Mouse (Mus musculus): ENCODE measurements at regions not wholly inside any gene's neighbourhood (a gene's known extent, or its start where the extent isn't known, plus 50 kb on each side); places are given as distances from the start of the nearest gene placed in this dataset.
"Not testable (repeated sequence)": the region's sequence is repeated elsewhere in the genome, so short reads cannot be mapped to it uniquely, and the experiment has no call there.

DNA sequence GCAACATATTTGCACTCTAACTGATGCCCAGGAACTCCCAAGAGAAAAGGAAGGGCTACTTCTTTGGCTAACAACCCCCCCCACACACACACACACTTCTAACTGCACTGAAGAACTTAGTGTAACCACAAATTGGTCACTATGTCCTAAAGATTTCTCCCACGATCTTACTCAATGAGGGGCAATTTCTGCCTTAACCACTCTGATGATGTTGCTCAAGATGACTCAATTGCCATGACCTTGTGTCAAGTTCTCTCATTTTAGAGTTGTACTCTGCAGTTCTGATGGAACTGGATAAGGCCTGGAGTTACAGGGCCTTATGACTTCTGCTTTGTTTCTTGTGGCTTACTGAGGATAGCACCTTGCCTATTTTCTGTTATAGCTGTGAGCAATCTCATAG is 81.7 kb downstream of the Sem1 start:
- DNase-seq (ENCODE audit: extremely low read depth, low read depth, low spot score) = no peak

DNA sequence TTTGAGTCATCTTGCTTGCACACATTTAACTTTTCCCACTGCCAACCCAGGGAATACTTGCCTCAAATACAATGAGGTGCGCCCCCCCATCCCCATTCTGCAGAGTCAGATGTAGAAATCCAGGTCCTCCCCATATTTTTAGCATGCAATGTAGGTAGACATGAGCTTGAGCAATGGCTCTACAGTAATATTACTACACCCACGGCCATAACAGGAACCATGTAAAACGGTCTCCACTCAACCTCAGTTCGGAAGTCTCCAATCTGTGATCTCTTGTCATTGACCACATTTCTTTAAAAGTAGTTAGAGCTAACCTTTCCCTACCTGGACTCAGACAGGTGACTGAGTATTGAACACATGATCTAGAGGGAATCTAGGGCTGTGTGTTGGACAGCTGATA is 82.1 kb downstream of the Sem1 start:
- no peak for DNase-seq (ENCODE audit: extremely low read depth, low read depth, low spot score)

DNA sequence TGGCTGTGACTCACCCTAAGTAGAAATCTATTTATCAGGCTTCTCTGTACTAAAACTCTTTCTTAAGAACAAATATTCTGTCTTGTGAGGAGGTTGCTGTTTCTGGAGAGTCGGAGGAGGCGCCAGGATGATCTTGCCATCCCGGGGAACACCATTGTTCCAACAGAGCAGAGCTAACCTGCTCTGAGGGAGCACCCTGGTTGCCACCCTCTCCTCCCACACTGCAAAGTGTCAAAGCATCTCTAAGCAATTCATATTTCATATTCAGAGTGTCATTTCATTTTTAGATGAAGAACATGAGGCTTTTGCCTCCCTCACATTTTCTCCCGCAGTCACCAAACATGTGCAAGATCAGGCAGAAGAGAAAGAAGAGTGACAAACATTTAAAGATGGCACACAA is 90.3 kb downstream of the Sem1 start:
- no peak for DNase-seq (ENCODE audit: extremely low read depth, low read depth, low spot score)

DNA sequence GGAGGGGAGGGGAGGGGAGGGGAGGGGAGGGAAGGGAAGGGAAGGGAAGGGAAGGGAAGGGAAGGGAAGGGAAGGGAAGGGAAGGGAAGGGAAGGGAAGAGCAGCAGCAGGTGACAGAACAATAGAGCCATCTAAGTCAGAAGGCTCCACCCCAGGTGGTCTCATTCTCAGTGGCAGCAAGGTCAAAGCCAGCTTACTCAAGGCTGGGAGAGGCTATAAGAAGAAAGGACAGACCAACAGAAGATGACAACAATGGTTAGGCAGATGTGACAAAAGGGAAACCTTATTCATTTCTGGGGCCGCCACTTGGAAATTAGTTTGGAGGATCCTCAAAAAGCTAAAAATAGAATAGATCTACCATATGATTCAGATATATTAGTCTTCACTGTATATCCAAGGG is 96.9 kb downstream of the Sem1 start:
- DNase-seq (ENCODE audit: extremely low read depth, low read depth, low spot score) = not testable (repeated sequence)

DNA sequence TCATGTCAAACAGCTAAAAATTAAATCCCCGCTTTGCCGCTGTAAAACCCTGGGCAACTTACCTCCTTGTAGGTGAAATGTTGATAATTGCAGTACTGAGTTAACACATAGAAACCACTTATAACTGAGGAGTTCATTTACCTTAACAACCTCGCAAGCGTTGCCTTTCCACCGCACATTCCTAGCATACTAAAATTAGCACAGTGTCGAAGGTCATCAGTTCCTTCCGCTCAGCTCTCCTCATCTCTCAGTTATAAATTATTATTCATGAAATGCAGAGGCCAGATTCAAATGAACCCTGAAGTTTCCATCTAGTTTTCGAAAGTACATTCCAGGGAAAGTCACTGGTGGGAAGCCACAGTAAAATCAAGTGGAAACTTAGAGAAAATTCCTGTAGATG is 108.1 kb downstream of the Sem1 start:
- no peak for DNase-seq (ENCODE audit: extremely low read depth, low read depth, low spot score)

DNA sequence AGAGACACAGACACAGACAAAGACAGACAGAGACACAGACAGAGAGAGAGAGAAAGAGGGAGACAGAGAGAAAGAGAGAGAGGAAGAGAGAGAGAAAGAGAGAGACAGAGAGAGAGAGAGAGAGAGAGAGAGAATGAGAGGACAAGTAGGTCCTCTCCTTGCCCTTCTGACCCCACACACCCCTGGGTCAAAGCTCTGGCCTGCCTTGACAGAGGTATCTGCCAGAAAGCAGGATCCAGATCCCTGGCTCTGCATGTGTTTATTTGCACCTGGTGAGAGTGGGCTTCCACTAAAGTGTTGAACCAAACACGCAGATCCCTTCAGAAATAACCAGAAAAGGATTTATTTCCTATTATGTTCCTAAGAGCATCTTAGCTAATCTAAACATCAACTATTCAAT is 110.9 kb downstream of the Sem1 start:
- no peak for DNase-seq (ENCODE audit: extremely low read depth, low read depth, low spot score)

DNA sequence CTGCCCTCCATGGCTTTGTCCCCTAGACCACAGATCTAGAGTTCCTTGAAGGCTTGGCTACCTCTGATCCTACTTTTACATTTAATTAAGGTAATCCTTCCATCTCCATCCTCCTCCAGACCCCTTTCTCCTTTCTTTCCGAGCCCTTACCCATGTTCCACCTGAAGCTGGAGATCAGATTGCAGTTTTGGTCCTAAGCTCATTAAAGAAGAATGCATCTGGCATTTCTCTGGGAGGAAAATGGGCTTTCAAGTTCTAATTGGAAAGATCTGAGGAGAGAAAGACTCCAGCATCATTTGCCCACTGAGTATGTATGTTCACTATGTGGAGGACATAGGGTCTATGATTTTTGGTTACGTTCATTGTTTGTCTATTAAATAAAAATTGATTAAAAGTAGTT is 112.2 kb downstream of the Sem1 start:
- DNase-seq (ENCODE audit: extremely low read depth, low read depth, low spot score) = no peak

DNA sequence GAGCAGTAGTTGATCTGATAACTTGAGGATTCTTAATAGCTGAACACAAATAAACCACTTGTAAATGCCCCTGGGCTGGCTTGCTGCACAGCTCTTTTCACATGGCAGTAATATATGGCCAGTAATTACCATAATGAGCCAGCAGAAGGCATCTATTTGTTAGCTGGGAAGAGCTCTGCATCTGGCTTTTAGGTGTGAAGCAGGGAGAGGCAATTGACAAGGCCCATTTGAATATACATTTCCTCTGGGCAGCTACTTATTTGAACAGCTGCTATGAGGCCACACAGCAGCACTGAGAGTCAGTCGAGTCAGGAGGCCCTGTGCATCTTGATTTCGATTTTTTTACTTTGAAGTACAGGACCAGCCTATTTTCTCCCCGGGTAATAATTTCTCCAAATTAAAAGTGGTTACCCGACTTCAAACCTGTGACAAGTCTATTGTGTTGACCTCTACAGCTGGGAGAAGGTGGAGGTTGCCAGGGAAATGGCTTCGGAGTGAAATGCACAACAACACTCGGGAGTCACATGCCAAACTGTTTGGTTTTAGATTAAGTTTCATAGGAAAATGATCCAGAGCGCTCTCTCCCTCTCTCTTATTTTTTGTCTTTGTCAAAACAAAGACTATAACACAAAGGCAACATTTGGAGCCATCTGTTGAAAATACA is 114.5 kb downstream of the Sem1 start:
- DNase-seq (ENCODE audit: extremely low read depth, low read depth, low spot score) = no peak

DNA sequence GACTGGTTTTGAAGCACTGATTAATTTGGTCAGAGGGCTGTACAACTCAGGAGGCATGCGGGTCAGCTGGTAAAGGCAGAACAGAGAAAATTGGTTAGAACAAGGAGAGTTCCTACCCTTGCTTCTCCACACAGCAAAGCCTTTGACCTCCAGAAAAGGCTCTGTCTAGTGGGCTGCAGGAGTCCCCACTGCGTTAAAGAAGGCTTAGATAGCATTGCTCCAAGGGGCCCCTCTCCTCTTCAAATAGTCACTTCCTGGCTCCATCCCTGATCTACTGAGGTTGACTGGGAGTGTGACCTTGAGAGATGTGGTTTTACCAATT is 118.6 kb downstream of the Sem1 start:
- DNase-seq (ENCODE audit: extremely low read depth, low read depth, low spot score) = no peak

DNA sequence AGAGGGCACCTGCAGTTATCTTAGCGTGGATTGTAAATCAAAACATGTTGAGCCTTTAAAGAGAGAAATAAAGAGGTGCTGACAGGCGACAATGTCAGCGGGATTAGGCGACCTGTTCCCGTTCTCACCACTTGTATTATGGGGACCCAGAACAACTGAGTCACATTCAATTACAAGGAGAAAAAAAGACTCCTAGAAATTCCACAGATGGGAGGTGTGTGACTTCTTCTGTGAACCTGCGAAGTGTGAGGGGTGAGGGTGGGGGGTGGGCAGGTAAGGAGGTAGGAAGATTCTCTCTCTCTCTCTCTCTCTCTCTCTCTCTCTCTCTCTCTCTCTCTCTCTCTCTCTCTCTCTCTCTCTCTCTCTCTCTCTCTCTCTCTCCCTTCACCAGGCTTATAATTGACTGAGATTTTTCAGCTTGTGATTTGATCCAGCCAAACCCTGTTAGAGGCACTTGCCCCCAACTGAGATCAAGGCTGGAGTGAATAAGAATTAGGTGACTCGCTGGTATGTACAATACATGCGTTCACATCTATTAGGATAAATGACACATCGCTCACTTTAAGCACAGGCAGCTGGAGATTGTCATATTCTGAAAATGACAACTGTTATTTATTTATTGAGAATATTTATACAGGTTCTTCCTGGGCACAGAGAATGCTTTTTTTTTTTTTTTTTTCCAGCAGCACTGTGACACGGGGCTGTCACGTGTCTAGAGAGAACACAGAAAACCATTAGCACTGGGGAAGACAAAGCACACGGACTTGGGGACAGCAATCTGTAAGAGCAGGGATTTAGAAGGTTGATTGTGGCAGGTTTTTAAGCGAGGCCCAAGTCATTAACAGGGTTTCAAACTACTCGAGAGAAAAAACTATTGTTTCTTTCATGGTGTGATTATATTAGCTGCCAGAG is 119.2 kb downstream of the Sem1 start:
- DNase-seq (ENCODE audit: extremely low read depth, low read depth, low spot score) = no peak

DNA sequence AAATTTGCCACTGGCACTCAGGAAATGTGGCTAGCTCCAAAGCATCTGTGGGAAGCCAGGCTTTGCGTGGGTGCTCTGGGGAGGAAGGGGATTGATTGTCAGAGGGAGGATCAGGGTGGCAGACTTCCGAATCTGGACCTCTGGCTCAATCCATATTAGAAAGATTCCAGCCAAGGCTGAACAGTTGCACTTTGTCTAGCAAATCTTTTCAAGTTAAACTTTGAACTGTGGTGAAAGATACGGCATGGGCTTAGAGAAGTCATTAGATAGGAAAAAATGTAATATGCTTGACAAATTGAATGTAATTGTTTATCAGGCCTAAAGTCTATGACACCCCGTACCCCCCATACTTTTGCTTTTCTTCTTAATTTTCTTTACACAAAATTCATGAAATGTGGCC is 120.7 kb downstream of the Sem1 start:
- no peak for DNase-seq (ENCODE audit: extremely low read depth, low read depth, low spot score)

DNA sequence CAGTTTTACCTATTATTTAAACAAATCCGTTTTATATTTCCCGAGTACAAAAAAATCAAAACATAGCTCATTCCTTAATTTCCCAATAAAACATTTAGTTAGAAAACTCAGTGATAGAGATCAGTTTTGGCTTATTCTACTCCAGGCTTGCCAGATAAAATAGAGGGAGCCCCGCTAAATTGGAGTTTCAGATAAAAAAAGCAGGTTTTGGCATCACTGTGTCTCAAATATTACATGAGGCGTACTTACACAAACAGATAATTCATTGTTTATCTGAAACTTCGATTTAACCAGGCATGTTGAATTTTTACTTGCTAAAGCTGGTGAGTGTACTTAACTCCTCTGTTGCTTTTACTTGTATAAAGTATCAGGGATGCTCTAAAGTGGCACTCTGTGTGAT is 121.5 kb downstream of the Sem1 start:
- no peak for DNase-seq (ENCODE audit: extremely low read depth, low read depth, low spot score)

DNA sequence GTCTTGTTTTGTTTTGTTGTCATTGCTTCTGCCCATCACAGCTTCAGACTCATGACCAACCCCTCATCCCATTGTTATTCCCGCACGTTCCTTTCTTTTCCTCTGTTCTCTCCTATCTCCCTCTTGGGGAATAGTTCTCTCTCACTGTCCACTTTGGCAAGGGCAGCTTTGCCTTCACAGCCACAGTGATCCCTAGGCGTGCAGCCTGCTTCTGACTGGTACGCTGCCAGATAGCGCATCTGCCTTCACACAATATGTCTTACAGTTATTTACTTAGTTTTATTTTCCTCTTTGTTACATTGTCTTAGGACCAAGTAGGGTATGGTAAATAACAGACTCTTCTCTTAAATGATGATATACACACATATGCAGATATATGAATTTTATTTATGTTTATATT is 122.9 kb downstream of the Sem1 start:
- DNase-seq (ENCODE audit: extremely low read depth, low read depth, low spot score) = no peak

DNA sequence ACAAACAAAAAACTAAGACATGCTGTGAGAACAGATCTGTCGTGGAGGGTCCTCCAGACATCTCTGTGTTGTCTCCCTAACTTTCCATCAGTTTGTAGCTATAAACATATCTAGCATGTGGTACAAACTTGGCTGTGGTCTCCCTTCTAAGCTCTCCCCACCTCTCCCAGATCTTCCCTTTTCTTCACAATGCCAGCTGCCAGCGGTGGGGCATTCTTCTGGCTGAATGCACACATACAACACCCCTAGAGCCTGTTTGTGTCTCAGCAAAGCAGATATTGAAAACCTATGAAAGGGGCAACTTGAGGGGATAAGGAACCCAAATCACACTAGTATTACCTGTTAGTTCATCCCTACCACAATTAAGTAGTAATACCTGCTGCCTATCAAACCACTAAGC is 124.1 kb downstream of the Sem1 start:
- no peak for DNase-seq (ENCODE audit: extremely low read depth, low read depth, low spot score)

DNA sequence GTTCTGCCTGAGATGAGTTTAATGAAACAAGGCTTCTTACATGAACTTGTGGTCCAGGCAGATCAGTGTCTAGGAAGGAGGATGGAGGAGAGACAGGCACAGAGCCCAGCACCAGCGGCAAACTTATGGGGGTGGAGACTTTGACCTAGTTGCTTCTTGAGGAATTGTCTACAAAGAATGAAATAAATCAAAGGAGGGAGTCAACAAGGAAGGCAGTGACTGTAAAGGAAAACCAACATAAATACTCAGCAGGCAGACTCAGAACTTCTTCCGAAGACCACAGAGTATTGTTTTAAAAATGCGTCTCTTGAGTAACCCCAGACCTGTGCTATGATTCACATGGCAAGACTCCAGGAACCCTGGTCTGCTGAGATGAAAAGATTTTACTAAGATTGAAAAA is 143.6 kb downstream of the Sem1 start:
- DNase-seq (ENCODE audit: extremely low read depth, low read depth, low spot score) = no peak

DNA sequence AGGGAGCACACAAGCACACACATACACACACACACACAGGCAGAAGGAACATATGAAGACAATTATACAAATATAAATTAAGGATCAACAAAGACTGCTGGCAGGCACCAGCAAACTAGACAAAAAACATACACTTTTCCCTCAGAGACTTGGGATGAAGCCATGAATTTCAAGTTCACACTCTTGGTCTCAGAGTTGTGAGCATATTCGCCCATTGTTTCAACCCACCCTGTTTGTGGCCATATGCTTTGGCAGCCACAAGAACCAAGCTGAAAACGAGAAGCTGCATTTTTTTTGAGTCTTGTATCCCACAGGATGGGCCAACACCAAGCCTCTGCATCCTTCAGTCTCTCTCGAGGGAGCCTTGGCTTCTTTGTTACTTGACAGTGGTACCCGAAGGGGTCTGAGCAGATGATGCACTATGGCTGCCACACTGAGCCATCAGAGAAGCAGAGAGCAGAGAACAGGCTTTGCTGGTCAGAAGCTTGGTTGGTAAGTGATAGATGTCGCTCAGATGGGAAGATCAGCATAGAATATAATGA is 144.1 kb downstream of the Sem1 start:
- DNase-seq (ENCODE audit: extremely low read depth, low read depth, low spot score) = no peak

DNA sequence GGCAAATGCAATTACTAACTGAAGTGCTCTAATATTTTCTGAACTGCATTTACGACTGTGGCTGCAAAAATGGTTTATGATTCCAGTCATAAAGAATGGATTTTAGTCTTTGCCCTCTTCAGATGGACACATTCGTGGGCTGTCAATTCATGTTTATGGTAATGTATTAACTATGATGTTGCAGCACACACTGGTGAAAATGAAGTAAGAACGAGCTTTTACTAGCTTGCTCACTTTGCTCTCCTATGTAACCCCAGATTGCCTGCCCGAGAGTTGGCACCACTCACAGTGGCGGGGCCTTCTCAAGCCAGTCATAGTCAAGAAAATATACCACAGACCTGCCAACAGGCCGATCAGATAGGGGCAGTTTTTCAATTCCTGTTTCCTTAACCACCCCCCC is 145.3 kb downstream of the Sem1 start:
- DNase-seq (ENCODE audit: extremely low read depth, low read depth, low spot score) = no peak

DNA sequence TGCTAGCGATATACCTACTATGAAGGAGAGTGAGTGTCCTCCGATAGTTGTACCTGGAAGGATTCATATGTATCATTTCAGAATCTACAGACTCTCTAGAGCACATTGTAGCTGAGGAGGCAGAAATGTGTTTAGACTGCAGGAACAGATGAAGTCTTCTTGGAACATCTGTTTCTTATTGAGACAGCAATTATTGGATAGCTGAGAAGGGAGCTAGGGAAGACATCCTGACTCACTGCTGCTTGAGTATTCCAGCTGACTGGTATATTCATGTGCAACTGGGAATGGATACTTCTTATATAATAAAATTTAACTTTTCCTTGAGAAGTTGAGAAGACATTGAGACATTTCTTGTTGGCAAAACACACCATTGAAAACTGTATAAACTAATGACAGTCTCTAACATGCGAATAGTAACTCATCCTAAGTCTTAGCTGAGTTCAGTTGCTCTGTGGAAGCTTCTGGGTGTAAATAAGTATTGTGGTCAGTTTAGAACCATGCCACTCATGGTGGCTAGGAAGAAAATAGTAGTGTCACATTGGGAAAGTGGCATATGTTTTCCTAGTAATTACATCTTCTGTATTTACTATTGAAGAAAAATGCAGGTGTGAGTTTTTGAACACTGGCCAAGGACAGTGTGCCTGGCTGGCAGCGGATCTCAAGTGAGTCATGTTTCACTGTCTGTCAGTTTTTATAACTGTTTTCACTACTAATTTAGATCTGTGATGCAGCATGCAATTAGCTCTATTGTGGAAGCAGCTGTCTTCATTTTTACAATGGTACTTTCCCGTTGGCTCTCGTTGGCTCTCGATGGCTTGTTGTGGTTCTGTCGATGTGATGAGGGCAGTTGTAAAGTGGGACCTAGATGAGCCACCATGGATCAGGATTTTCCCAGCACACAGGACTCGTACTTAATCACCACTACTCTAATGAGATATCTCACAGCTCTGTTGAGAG is 163.5 kb downstream of the Sem1 start:
- DNase-seq (ENCODE audit: extremely low read depth, low read depth, low spot score) = no peak

DNA sequence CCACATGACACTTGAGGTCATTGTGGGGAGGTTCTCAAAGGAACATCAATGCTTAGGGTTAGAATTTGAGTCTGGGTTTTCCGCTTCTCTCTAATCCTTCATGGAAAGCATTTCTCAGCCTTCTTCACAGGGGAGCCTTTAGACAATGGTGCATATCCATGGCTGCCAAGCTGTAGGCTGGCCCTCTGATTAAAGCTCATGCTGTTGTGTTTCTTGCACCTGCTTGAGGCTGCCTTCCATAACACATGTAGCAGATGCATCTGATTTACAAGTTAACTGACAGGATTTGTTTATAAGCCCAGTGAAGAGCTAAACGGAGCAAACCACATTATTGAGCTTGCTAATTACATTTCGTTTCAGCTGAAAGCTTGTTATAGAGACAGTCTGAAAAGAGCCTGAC is 180.5 kb downstream of the Sem1 start:
- no peak for DNase-seq (ENCODE audit: extremely low read depth, low read depth, low spot score)

DNA sequence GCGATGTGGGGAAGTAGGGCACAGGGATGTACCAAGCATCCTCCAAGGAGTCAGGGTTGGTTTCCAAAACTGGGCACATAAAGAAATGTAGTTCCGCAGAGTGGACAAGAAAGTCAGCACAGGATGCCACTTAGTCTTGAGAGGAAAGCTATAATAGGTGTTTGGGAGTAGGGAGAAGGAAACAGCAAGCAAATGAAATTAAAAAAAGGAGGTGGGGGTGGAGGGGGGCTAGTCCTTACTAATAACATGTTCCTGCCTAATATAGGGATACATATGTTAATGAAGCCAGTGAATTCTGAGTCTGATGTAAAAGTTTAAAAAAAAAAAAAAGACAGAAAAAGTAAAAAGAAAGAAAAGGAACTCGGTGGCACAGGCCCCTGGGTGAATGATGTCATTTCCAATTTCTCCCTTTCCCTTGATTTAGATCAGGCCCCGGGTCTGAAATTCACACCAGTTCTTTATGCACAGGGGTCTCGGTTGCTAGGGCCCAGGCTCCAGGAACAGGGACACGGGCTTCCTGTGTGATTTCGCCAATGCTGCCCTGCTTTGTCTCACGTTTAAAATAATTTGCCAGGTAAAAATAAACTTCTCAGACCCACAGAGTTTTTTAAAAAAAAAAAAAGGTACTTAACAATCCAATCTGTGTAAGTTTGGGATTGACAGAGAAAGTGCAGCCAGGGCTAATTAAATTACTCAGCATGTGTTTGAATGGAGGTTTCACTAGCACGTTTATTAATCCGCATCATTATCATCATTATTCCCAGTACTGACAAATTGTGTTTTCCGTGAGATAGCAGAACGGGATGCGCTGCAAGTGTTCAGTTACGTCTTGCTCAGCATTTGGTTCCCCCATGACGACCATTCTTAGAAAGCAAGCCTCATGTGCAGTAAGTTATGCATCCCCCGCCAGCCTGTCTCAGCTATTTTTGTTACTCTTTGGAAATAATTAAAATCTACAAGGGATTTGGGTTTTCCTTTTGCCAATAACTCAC is 172.8 kb upstream of the Slc25a13 start:
- DNase-seq (ENCODE audit: extremely low read depth, low read depth, low spot score) = no peak
